Mouse (Mus musculus) heart, adult 2 months (tissue): Measurements from ENCODE around the gene Gabbr2.

Experiments
- CTCF ChIP-seq: fragments of 200-600 bp; IDR thresholded peaks from 2 replicates; pipeline ENCODE4 v1.8.1; 2022; ENCODE audit warnings: antibody characterized with exemption, mild to moderate bottlenecking, moderate library complexity
- EP300 ChIP-seq: fragments of 200-500 bp; IDR thresholded peaks from 2 replicates; pipeline ENCODE4 v1.6.1; 2011; ENCODE audit warnings: low read depth, low read length, control low read depth; ENCODE audit not compliant: insufficient read depth
- POLR2A ChIP-seq: fragments of 200-500 bp; IDR thresholded peaks from 2 replicates; pipeline ENCODE4 v1.6.1; 2011; ENCODE audit warnings: mild to moderate bottlenecking, low read depth, low read length, control low read depth; ENCODE audit not compliant: insufficient read depth

GRCm38 (mm10) chr4:46828141-46828571, 163.5 kb downstream of the Gabbr2 start:
- TF ChIP-seq POLR2A (no peak), CTCF (no peak), EP300 (no peak)
